Mouse (Mus musculus): ENCODE results near the gene Ccna2.

DNA sequence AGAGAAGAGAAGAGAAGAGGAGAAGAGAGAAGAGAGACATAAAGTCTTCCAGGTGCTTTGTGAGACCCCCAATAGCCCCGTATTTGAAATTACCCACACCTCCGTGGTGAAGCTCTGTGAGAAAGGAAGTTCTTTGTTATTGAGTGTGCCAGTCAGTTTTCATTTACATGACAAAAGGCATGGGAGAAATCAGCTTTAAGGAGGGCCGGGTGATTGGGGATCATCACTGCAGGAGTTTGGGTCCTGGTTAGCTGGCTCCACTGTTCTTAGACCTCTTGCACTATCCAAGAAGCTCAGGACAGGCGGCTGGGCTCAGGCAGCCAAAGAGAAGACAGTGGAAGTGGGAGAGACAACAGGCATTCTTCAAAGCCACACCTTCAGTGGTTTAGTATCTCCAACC lies 49.8 kb downstream of the Ccna2 start:
- TF ChIP-seq POLR2A (IDR thresholded peaks at IDR 0.05; ENCODE audit: insufficient read depth, low read length) (no peak), CTCF (IDR thresholded peaks at IDR 0.05; ENCODE audit: low read depth, low read length) (no peak)
